Mouse (Mus musculus) testis, postnatal 10 days (tissue): ENCODE results near the gene Immp1l.

Source experiments
- DNase-seq: peaks from one replicate; pipeline ENCODE4 v3.0.0; 2021; ENCODE audit warnings: low spot score

The Immp1l gene

DNA sequence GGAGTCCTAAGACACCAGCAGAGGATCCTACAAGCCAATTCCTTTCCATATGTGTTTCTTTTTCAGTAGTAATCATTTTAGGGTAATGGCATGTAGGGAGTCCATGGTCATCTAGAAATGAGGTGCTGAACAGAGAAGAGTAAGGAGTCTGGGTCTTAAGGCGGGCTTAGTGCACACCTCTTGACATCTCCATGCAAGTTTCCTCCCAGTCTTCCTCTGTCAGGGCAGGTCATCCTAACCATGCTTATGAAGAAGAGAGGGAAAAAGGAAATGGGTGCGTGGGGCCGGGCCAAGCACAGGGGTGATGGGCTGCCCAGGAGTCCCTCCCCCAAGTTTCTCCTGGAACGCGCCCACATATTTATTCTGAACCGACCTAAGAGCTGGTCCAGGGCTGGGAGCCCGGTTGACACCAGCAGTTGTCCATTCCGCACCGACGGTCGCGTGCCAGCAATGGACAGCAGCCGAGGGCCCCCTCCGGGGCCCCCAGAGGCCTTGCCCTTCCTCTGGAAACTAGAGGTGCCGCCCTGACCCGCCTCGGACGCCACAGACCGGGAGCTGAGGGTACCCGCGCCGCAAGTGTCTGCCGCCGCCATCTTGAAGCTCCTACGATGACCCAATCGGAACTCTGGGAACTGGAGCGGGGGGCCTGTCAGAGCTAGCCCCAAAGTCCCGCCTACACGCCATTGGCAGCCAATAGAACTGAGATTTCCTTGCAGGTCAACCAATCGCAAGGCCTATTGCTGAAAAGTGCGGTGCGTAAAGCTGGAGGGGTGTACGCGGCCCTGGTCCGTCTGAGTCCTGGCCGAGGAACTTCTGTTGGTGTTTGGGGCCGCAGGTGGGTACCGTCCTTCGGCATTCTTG, at the start of gene Immp1l, which contains the start of gene Elp4:
Immp1l (plus strand) TSS at position 743 of the 861 bp plus-strand sequence.
Elp4 (minus strand) TSS at position 669 of the 861 bp plus-strand sequence.
- peak; percentile 95 for DNase-seq

DNA sequence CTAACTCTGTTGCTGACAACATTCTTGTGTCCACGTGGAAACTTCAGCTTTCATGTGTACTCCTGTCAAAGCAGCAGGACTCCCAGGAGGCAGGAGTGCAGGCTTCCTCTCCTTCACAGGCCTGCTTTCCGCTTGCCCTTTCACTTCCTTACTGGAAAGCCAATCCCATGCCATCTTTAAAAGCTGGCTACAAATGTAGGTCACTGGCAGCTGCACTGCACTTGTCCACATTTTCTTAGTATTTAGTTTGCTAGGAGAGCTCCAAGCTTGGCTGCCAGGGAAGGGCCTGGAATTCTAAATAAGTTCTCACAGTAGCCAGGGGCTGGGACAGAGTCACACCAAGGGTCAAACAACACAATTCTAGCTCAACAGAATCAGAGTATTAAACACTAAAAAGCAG, 49.7 kb upstream of the Immp1l start:
- no peak for DNase-seq

DNA sequence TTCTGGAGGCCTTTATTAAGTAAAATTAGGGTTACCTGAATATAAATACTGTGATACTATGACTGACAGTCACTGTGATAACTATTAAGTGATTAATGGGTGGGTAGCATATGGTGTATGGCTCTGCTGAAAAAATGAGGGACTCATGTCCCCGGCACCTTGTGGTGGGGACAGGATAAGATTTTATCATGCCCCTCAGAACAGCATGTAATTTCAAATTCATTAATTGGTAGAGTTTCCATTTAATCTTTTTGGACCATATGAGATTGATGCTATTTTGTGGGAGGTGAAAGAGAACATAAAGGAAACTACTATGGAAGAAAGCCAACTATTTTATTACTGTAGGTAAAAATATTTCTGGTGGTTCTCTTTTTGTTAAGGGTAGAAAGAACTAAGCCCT, 31.0 kb upstream of the Immp1l start:
- DNase-seq: no peak

DNA sequence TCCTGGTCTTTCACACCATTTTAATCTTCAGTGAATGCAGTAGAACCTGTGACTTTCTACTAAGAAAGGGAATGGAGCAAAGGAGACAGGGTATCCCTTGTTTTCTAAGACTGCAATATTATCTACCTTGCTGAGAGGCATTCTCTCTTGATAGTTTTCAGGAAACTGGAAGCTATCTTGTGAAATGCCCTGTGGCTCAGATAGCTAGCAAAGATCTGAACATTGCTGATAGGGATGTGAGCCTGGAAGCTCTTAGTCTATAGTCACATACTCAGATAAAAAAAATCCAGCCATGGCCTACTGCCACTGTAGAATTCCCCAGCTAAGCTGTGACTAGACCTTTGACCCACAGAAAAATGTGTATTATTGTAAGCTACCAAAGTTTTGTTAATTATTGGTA, 13.6 kb upstream of the Immp1l start:
- no peak for DNase-seq

DNA sequence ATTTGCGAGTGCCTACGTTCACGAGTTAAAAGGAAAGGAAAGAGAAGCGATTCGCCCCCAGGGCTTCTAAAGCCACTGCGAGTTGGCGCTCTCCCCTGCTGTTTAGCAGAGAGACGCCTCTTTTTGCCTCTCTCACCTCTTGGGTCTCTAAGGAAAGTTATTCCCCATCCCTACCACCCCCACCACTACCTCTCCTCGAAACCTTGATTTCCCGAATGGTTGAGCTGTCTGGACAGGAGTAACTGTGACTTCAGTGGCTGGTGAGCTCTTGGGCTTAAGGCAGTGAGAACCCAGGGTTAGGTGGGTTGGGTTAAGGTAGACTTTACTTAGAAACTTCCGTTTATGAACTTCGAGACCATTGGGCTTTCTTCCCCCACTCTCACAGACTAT, 314 bp downstream of the Immp1l start:
- DNase-seq: no peak

DNA sequence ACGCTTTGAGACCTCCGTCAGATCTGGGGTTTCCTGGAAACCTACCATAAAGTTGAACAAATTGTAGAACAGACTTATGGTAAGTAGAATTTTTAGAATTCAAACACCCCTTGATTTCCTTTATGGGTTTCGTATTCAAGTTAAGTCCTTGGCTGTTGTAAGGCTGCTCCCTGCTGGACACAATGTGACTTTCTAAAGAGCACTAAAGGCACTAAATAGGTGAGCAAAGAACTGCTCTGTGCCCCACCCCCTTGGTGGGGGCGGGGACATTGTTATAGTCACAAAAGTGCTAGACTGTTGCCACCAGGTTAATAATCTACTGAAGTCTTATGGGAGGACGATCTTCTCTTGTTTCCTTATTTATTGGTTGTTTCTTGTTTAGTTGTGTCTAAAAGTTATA, 3.9 kb downstream of the Immp1l start:
- DNase-seq: no peak

DNA sequence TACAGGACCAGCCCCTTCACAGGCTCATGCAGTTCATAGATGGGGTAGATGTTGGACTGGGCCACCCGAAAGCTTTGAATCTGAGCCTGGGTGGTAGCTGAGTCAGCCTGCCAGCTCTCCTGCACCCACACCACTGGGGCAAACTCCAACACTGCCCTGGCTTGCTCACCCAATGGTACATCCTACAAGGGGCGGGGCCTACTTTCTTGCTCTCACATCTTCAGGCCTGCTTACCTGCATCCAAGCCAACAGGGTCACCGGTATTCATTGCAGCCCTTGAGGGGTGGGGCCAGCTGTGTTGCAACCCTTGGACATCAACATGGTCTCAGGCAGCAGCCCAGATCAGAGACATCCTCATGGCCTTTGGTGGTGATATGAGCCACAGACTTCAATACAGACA, 6.2 kb downstream of the Immp1l start:
- DNase-seq: no peak

DNA sequence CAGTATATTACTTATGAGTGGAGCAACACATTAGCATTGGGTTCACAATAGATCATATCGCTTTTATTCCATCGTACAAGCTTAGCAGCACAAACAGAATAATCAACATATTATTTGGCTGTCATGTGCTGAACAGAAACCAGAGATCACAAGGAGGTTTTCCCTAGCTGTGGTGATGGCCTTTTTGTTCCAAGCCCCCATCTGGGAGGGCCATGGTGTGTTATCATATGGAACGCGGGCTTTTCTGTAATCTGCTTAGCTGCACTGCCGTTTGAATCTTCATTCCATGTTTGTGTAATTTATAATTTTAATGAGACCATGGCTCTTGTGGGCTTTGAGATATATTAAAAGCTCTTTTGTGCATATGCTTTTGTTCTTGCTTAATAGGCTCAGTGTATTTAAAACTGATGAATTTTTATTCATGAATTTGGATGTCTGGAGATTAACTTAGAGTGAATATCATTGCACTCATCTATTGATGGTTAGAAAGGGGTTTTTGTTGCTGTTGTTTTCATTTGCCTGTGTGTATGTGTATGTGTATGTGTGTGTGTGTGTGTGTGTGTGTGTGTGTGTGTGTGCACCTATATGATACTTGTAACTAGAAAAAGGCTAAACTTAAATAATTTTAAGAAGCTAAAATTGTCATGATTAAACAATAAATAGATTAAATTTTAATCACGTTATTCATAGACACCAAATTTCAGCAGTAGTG, 9.4 kb downstream of the Immp1l start:
- DNase-seq: no peak

DNA sequence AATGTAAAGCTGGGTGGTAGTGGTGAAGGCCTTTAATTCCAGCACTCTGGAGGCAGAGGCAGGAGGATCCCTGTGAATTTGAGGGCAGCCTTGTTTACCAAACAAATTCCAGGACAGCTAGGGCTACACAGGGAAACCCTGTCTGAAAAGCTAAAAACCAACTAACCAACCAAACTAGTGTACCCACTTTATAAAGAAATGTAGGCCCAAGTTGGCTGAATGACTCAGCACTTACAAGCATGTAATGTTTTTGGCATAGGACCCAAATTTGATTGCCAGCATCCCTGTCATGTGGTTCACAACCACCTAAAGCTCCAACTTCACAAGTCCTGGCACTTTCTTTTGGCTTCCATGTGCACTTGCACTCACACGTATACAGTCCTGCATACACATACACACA, 12.2 kb downstream of the Immp1l start:
- no peak for DNase-seq

DNA sequence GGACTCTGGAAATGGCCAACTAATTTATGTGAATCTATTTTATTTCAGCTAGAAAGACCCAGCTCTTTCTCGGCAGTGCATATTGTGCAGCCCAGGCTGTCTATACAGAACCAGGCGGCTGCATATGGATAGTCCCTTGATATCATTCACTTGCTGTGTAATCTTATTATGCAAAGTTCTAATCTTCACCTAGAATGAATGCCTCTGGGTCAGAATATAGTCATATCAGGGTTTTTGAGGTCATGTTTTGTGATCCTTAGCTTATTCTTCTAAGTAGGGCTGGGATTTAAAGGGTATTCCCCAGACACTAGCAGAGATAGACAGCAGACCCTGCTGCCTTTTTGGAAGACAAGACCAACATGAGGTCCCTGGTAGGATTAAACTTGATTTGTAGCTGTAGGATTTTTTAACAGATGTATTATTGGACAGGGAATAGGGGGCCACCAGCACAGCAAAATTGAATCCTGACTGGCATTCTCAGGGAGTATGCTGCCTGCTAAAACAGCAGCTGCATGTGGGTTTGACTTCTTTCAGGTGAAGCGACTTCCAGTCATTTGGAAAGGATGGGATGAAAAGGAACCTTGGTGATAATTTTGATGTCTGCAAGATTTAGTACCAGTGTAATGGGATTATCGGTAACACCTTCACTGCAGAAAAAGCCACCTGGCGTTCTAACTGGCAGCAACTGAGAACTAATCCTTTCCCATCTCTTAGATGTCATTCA, 13.3 kb downstream of the Immp1l start:
- no peak for DNase-seq

DNA sequence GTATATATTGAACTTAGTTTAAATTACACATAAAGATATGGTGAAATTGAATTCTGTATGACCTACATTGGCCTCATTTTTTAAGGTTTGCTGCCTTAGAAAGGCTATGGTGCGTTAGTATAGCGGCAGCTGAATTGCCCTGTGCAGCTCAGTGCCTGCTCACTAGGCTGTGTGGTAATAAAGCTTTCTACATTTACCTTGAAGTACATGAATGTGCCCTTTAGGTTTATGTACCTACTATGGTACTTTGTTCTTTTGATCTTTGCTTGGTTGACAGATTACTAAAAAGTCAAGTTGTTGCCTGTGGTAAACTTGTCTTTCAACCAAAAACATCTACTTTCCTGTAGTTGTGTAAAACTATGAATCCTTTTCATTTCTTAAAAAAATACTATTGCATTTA, 45.7 kb downstream of the Immp1l start:
- DNase-seq: no peak

DNA sequence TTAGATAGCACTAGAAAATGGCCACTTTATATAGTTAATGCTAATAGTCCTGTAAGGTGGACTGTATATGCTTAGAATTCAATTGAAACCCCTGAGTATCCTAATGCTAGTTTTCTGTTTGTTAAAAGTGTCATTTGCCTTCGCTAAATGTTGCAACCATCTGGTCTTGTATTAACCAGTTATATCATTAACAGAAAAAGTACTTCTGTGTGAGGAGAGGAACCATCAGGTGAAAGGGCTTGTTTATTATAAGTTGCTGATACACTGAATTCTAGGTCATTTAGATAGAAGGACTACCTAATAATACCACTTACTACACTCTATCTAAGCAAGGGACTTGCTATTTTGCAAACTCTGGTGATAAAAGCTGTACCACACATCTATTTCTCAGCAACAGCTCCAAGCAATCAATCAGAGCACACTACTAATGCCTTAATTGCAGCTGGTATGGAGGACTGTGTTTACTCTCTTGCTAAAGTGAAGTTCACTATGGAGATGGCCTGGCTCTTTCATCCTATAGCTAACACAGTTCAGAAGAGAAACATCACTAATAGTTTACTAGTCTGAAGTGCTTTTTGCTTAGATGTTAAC, 47.0 kb downstream of the Immp1l start:
- DNase-seq: no peak

DNA sequence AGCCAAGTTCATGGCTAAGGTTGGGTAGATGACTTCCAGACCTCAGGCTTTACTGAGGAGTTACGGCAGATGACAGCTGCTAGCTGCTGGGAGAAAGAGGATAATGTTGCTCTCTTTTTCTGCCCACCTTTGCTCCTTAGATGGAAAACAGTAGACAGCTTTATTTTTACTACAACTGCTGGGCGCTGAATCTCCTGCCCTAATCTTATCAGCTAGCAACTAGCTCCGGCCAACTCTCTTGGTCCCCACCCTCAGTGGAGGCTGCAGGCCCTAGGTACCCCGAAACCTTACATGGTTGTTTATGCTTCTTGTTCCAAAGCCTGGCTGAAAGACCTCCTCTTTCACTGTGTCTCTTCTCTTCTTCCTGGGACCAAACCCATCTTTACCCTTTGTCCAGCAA, 49.4 kb downstream of the Immp1l start:
- no peak for DNase-seq

DNA sequence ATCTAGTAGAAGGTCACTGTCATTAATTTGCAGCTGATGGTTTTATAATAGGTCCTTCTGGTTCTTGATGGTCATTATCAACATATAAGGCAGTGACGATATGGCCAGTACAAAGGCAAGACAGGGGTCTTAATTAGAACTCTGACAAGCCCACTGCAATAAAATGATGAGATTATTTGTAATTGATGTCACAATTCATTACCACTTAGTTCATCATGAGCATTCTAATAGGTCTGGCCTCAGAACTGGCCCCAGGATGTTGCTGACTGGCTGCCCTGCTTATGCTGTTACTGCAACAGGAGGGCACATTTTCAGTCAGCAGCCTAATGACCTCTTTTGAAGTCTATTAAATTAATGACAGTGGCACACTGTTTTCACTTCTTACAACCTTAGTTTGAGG, 59.0 kb downstream of the Immp1l start:
- no peak for DNase-seq

DNA sequence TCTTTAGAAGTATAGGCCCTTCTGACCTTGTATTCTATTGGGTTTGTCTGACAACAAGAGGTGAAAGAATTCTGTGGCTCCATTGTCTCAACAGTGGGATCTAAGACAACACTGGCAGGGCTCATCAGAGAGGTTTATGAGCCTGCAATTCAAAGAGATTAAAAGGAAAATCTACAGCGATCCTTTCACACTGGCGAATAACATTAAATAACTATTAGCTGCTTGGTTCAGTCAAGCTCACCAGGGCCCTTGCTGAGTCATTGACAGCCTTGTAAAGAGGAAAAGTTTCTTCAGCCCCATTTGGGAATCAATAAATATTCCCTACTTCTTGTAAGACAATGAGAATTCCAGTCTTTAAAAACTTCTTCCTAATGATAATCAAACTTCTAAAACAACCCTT, 69.5 kb downstream of the Immp1l start:
- DNase-seq: no peak

DNA sequence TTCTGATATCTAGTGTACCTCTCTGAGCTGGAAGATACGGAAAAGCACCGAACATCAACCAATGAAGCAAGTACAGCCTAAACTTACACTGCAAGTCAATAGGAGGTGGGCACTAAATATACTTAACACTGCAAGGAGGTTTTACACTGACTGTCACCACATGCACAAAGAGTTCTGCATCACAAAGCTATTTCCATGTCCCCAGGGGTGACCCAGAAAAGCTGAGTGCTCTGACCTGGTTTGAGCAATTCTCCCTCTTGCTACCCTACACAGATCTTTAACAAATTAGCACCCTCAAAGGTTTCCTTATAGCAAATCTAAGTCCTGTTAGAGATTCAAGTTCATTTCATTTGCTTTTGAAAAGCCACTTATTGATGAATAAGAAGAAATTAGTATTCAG, 73.6 kb downstream of the Immp1l start:
- DNase-seq: no peak

DNA sequence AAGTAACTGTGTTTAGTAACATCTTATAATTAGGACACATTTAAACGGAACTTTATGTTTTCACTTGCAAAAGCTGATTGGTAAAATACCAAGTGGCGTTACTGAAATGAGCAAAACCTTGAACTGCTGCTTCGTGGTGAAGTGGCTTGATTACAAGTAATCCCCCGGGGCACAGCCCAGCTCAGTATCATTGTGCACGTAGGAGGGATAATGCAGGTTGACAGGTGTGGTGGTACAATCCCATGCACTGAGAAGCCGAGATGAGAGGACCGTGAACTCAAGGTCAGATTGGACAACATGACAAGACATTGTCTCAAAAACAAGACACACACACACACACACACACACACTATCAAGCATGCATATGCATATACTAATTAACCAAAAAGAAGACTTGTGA, 80.8 kb downstream of the Immp1l start:
- no peak for DNase-seq

DNA sequence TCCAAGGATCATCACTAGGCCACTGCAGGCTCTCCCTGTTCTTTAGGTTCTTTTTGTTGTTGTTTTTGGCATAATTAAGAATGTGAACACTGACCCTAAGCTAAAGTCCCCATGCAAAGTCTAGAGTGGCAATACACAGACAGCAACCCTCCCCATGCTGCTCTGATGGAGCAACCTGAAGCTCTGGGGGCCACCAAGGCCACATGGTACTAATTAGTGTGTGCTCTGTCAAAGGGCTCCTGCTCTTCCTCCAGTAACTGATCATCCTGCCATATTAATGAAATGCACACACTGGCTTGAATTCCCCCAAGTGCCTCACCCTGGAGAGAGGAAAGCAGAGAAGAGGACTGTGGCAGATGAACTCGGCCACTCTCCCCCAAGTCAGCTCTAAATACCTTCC, 82.7 kb downstream of the Immp1l start:
- no peak for DNase-seq

DNA sequence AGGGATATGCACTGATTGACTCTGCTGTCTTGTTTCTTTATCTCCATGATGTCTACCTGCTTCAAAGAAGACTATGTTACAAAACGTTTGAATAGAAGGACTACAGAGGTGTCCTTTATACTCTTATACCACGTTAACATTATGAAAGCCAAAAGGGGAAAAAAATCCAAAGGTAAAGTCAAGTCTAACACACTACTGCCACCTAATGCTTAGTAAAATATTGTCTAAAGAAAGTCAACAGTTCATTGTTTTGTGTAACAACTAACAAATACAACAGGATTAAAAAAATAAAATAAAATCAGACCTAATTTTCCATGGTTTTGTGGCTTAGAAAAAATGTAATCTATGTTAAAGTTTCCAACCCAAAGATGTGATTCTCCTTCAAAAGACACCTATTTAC, 83.6 kb downstream of the Immp1l start:
- DNase-seq: no peak

DNA sequence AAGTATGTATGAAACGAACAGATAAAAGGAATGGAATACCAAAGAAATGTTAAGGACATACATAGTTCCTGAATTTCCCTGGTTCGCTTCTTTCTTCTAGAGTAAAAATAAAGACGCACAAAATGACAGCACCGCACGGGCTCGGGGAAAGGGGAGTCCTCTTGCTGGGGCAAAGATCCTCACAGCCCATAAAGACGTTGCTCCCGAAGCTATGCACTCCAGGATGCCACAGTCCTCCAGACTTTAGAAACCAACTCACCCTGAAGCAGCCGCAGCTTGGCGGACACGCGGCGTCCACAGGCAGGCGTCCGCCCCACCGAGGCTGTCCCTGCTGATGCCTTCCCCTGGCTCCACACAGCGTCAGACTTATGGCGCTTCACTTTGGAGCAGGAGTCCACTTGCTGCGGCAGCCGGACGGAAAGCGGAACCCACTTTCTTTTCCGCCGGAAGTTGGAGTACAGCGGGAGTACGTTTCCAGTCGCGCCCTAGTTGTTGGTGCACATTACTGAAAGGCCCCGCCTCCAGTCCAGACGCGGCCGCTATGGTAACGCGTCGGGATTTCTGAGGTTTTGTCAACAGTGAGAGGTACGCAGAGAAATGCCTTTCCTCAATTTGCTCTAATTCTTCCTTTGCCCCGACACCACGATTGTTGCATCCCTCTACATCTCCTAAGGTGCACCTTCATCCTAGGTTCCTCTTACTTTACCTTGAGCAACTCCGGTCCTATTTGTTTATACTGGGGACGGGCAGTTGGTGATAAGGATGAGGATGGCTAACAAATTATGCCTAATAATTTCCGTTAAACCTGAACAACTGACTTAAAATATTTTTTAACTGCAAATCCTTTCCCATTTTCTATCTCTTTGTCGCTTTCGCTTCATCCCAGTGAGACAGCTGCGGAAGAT, 98.6 kb downstream of the Immp1l start, which contains the start of gene Dnajc24:
Dnajc24 (minus strand) TSS at position 715 of the 905 bp plus-strand sequence.
- peak; percentile 90 for DNase-seq

DNA sequence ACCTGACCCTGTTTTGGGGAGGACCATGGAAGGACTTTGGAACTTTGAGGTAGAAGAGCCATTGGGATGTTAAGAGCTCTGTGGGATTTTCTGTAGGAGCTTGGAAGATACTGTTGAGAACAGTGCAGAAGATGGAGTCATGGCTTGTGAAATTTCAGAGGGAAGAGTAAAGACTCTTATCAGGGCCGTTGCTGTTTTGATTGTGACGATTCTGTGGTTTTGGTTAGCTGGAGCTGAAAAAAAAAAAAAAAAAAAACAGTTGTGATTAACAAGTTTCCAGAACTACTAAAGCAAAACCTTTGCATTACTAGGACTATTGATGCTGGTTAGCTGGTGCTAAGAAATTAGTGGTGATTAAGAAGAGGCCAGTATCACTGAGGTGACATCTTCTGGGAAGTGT, 104.0 kb downstream of the Immp1l start:
- DNase-seq: no peak
